Comparison of ENCODE assay signal across 16 mouse cellular contexts in genomic region chr7:139681921-139682598, GRCm38 (mm10). TPM values are rescaled to one million over a fixed set of nuclear protein-coding genes. Genes with fewer than 3 reads are reported as not detected.
"Had no signal": no experiment of that assay in that cellular context is flagged by ENCODE, and none has a peak within 500 bp of the region (broad histone marks: within the 10 kb centered on the region; RNA-seq: fewer than 3 reads in every experiment).

No protein-coding gene starts in this region.

- ATAC-seq: liver, postnatal 0 days had no signal

- H3K36me3 ChIP-seq: limb, embryonic 12.5 days; liver, embryonic 13.5 days; midbrain, embryonic 10.5 days; neural tube, embryonic 12.5 days had no signal

- H3K9ac ChIP-seq: limb, embryonic 12.5 days; liver, embryonic 13.5 days; liver, postnatal 0 days; neural tube, embryonic 12.5 days had no signal

- H3K4me3 ChIP-seq: left cerebral cortex, adult 2 months; limb, embryonic 12.5 days; liver, embryonic 13.5 days; midbrain, embryonic 10.5 days; myocyte; neural tube, embryonic 12.5 days had no signal

- H3K27ac ChIP-seq: left cerebral cortex, adult 2 months; limb, embryonic 12.5 days; liver, embryonic 13.5 days; midbrain, embryonic 10.5 days; neural tube, embryonic 12.5 days; stomach, postnatal 0 days had no signal

- H3K9me3 ChIP-seq: limb, embryonic 12.5 days; liver, embryonic 13.5 days; midbrain, embryonic 10.5 days; neural tube, embryonic 12.5 days had no signal

- DNase-seq: kidney, adult 9 months; kidney, postnatal 14 days; liver; liver, embryonic 13.5 days; liver, postnatal 0 days; midbrain, embryonic 14.5 days; thymus, postnatal 36 days had no signal

- H3K4me2 ChIP-seq: limb, embryonic 12.5 days; liver, embryonic 13.5 days; neural tube, embryonic 12.5 days had no signal

RNA-seq across cellular contexts. Expression of gene Cfap46, which starts 1.6 kb away (rescaled TPM):
- total RNA-seq: megakaryocyte, adult 5-6 weeks; neutrophil, adult 5-6 weeks had no signal
- polyA plus RNA-seq: large intestine, adult 2 months; liver, embryonic 13.5 days; liver, postnatal 0 days had no signal
